Mouse (Mus musculus) cerebellum, postnatal 14 days (tissue): ENCODE measurements around the gene Trim60.

Experiments used
- DNase-seq, 2 experiments: peaks; one replicate each; pipeline ENCODE4 v3.0.0; 2021; ENCODE audit warnings: mixed read lengths in 2 of 2

Trim60 gene

GRCm38 (mm10) chr8:64983150-64983897 lies 35.1 kb downstream of the Trim60 start:
- peak; percentile 42 to 49 for DNase-seq

GRCm38 (mm10) chr8:64962836-64963235 lies 55.5 kb downstream of the Trim60 start:
- no peak for DNase-seq

DNA sequence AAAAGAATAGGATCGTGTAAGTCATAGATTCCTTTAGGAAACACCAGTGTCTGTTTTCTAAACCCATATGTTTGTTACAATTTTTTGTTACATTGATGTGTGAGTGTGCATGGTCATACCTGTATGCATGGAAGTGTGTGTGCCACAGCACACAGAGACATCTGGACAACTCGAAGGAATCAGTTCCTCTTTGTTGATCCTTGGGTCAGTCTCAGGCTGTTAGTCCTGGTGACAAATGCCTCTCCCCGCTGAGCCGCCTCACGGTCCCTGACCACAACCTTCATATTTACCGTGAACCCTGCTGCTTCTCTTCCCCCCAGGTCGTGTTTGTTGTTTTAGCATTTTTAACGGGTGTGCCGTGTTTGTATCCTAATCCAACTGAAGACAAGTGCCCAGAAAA lies 59.4 kb downstream of the Trim60 start:
- DNase-seq, result no peak

DNA sequence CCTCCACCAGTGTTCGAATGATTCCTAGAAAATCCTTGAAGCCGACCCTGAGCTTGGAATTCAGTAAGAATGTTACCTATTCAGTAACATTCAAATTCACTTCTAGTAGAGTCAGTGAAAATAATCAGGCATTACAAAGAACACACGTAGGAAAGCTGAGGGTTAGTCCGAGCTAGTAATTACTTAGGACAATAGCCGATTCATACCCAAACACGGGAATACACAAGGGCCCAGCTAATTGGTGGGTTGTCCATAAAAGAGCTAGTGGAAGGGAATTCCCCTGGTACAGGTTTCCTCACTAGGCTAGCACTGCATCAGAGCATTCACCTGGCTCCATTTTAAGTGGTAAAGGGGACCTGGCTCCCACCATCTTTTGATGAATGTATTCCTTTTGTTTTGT lies 66.3 kb downstream of the Trim60 start:
- no peak for DNase-seq
